Comparison of ENCODE assay signal across 7 mouse cellular contexts in genomic region chr7:46840787-46841525, GRCm38 (mm10). TPM values are rescaled to one million over a fixed set of nuclear protein-coding genes. Genes with fewer than 3 reads are reported as not detected.
DNase-seq lines count a peak whose midpoint lies in the region; ATAC-seq and TF ChIP-seq lines count a peak whose summit lies in the region.

Ldha (plus strand) TSS chr7:46841475.

- H3K9me3 ChIP-seq in limb, embryonic 12.5 days = no peaks in the 10 kb centered on the region

- ATAC-seq in erythroblast, adult 5-6 weeks (replicated peaks; ENCODE audit: low FRiP score, poor library complexity, severe bottlenecking) = no peak
- ATAC-seq in limb, embryonic 12.5 days (ENCODE audit: insufficient number of reproducible peaks, insufficient read depth, low FRiP score, low TSS enrichment, low read depth) = no peak

- TF ChIP-seq POLR2A in testis, adult 2 months (IDR thresholded peaks at IDR 0.05; ENCODE audit: control insufficient read depth, low read depth, low read length) = no peak
- no peak for TF ChIP-seq POLR2A in olfactory bulb, adult 2 months (IDR thresholded peaks at IDR 0.05; ENCODE audit: insufficient read depth, low read depth, low read length)

- H3K27me3 ChIP-seq in testis, adult 2 months (ENCODE audit: control insufficient read depth, insufficient read depth, low read length) = no peaks in the 10 kb centered on the region
- peaks cover 24% of the 10 kb centered on the region for H3K27me3 ChIP-seq in limb, embryonic 12.5 days

- H3K4me1 ChIP-seq in testis, adult 2 months (ENCODE audit: control insufficient read depth, insufficient read depth, low read length) = peaks cover 21% of the 10 kb centered on the region
- H3K4me1 ChIP-seq in limb, embryonic 12.5 days (replicated peaks) = peaks cover 27% of the 10 kb centered on the region
- peaks cover 18% of the 10 kb centered on the region for H3K4me1 ChIP-seq in olfactory bulb, adult 2 months (ENCODE audit: control insufficient read depth, insufficient read depth, low read length)

- DNase-seq in testis, postnatal 14 days (ENCODE audit: low spot score) = no peak
- no peak for DNase-seq in heart, postnatal 14 days
- no peak for DNase-seq in T-cell, adult 2 months (ENCODE audit: low spot score)

- 21% methylated on average over 6 of the region's 6 CpGs for WGBS in limb, embryonic 12.5 days
- 64% methylated on average over 6 of the region's 6 CpGs for WGBS in olfactory bulb, adult 2 months

- intact Hi-C loops in heart, postnatal 14 days (cut with DNase I) = no loop called here

- no peak for TF ChIP-seq CTCF in testis, adult 2 months (IDR thresholded peaks at IDR 0.05; ENCODE audit: control insufficient read depth, insufficient read depth, insufficient replicate concordance, low read depth, low read length)
- no peak for TF ChIP-seq CTCF in olfactory bulb, adult 2 months (IDR thresholded peaks at IDR 0.05; ENCODE audit: insufficient read depth, low read depth, low read length)

- H3K4me2 ChIP-seq in limb, embryonic 12.5 days = no peak within 1 kb of the TSS

- no peak within 1 kb of the TSS for H3K27ac ChIP-seq in testis, adult 2 months (ENCODE audit: control insufficient read depth, insufficient read depth, low read depth, low read length)
- no peak within 1 kb of the TSS for H3K27ac ChIP-seq in limb, embryonic 12.5 days
- H3K27ac ChIP-seq in olfactory bulb, adult 2 months (ENCODE audit: insufficient read depth, low read depth, low read length) = no peak within 1 kb of the TSS

- no peak within 1 kb of the TSS for H3K9ac ChIP-seq in limb, embryonic 12.5 days (replicated peaks)

- H3K36me3 ChIP-seq in testis, adult 2 months (ENCODE audit: control insufficient read depth, insufficient read depth, low read length) = no peaks in the 10 kb centered on the region
- H3K36me3 ChIP-seq in limb, embryonic 12.5 days = no peaks in the 10 kb centered on the region

- no peak within 1 kb of the TSS for H3K4me3 ChIP-seq in testis, adult 2 months (ENCODE audit: control insufficient read depth, low read depth, low read length)
- H3K4me3 ChIP-seq in limb, embryonic 12.5 days (replicated peaks) = no peak within 1 kb of the TSS
- no peak within 1 kb of the TSS for H3K4me3 ChIP-seq in olfactory bulb, adult 2 months (ENCODE audit: insufficient read depth, low read depth, low read length)

RNA-seq across cellular contexts. Expression of gene Ldha, which starts in this region (rescaled TPM):
- polyA plus RNA-seq in testis, adult 2 months (2012; rRNA removed) = 979 and 1,018 TPM in 2 replicates
- total RNA-seq in erythroblast, adult 5-6 weeks (2015; ENCODE audit: low replicate concordance) = 108 and 109 TPM in 2 replicates
- 53.0 and 92.1 TPM in 2 replicates for total RNA-seq in erythroblast, adult 5-6 weeks (2017; ENCODE audit: low replicate concordance)
- 100 to 1,000 TPM; 746 to 778 TPM for total RNA-seq in heart, postnatal 14 days (2021)
- polyA plus RNA-seq in limb, embryonic 12.5 days (2016; fragmentation: Nextera tagmentation; extraction: Ambion mirVana) = 1,576 and 1,625 TPM in 2 replicates
- not detected in 2 replicates for polyA plus RNA-seq in olfactory bulb, adult 2 months (2012; ENCODE audit: insufficient read depth, insufficient read length, low replicate concordance, missing spikeins)

Comparison
In these comparisons a context has a peak if more than half of its experiments do, and no peak if none do; other contexts are left out.
1. RNA of gene Ldha (total RNA-seq): 746 to 778 TPM in heart, postnatal 14 days; 53.0 to 109 TPM in erythroblast, adult 5-6 weeks; every median in the first group is over 4 times any median in the second.